Mouse (Mus musculus): Measurements from ENCODE around the gene Smim23. TPM values are rescaled to one million over a fixed set of nuclear protein-coding genes. Genes with fewer than 3 reads are reported as not detected.

The Smim23 gene
- total RNA-seq, 2 experiments from 2014 or later = not detected

DNA sequence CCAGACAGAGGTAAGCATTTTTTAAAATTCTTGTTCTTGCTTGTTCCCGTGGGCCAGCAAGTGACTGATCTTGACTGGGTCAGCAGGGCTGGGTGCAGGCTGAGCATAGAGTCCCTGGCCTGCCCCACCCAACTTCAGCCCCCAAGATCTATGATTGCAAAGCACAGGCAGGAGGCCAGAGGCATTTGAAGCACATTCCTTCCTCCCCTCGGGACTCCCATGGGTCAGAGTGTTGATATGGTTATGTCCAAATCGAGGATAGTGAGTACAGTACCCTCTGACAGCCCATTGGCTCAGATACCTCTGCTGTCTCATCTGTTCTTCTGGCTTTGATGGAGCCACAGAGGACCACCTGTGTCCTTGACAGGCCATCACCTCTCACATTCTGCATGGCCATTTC, 41.7 kb downstream of the Smim23 start:
- ATAC-seq (replicated peaks; ENCODE audit: low FRiP score, poor library complexity, severe bottlenecking) = no peak

DNA sequence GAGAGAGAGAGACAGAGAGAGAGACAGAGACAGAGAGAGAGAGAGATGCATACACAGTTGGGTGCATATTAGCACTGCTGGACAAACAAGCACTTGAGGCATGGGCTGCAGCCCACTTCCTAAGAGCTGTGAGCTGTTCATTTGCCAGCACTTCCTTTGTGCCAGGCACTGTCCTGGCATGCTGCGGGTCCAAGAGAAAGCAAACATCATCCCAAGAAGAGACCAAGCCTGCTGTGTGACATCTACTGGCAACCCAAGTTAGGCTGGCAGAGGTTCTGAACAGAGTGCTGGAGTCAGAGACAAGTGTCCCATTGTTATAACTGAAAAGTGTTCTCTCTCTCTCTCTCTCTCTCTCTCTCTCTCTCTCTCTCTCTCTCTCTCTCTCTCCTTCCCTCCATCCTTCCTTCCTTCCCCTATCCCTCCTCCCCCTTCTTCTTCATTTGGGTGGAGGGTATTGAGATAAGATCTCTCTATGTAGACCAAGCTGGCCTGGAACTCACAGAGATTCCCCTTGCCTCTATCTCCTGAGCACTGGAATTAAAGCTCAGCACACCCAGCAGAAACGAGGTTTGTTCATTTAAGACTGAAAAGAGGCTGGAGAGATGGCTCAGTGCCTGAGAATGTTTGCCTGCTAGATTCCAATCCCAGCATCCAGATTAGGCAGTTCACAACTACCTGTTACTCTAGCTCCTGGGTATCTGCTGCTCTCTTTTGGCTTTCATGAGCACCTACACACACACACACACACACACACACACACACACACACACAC, 42.6 kb downstream of the Smim23 start:
- no peak for ATAC-seq (replicated peaks; ENCODE audit: low FRiP score, poor library complexity, severe bottlenecking)

DNA sequence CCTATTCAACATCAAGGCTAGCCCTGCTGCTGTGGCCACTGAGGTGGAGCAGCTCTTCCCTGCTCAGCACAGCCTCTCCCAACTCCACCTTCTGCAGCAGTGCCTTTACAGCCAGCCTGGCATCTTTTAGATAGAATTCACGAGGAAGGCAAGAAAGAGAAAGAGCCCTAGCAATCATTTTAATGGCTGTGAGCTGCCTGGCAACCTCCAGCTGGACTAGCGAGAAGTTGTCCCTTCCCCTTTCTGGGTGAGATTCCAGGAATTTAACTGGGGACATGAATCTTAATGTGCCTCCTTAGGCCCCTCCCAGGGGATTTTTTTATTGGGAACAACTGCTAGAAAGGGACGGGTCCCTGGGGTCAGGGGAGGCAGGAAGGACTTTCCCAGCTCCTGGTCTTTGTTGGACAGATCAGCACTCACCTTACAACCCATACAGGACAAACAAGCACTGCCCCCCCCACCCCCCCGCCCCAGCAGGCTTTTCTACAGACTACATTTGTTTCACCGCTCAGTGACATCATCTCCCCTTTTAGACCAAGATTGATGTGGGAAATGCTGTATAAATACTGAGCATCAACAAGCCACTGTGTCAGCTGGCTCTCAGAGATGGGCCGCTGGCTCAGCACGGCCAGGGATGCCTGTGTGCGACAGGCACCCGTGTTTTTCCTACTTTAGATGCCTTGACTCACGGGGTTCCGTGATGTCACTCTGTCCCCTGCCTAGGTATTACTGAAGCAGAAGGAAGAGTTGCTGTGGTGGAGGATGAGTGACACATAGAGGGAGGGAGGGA, 43.5 kb downstream of the Smim23 start:
- no peak for ATAC-seq (replicated peaks; ENCODE audit: low FRiP score, poor library complexity, severe bottlenecking)

DNA sequence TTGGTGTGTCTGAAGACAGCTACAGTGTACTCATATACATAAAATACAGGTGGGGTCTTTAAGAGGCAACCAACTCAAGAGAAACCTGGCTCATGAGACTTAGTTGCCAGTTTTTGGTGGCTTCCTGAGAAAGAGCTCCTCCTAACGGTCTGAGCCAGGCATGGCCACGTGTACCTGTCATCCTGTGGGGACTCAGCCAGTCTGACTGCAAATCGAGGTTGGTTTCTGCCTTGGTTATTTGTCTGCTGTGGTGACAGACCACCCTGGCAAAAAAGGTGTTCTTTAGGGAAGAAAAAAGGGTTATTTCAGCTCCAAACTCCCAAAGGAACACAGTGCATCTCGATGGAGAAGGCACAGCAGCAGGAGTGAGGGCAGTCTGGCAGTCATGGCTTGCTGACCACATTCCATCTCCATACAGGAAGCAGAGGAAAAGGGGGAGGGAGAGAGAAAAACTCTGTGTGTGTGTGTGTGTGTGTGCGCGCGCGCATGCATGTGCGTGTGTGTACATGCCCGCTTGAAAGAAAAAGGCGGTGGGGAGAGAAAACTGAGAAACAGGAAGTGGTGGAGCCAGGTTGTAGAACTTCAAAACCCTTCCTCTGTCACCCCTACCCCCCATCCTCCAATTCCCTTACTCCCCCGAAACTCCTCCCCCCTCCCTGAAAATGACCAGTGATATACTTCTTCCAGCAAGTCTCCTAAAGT, 55.6 kb downstream of the Smim23 start:
- ATAC-seq (replicated peaks; ENCODE audit: low FRiP score, poor library complexity, severe bottlenecking) = no peak

Other genes with a start within 250 kb of the Smim23 start
- 8.4 and 16.6 TPM in 2 replicates for gene Fbxw11, start 181.9 kb downstream of the Smim23 start, total RNA-seq (2015; ENCODE audit: low replicate concordance)
- gene Fbxw11, start 181.9 kb downstream of the Smim23 start, total RNA-seq (2017; ENCODE audit: low replicate concordance) = 14.9 and 30.0 TPM in 2 replicates

Measured in erythroid progenitor cell, adult 5-6 weeks (primary cell).